Mouse (Mus musculus): ENCODE measurements around the gene Ccdc85a. TPM values are rescaled to one million over a fixed set of nuclear protein-coding genes. Genes with fewer than 3 reads are reported as not detected.

Gene Ccdc85a
- polyA plus RNA-seq (2017; shearing (Covaris generic)) = not detected

DNA sequence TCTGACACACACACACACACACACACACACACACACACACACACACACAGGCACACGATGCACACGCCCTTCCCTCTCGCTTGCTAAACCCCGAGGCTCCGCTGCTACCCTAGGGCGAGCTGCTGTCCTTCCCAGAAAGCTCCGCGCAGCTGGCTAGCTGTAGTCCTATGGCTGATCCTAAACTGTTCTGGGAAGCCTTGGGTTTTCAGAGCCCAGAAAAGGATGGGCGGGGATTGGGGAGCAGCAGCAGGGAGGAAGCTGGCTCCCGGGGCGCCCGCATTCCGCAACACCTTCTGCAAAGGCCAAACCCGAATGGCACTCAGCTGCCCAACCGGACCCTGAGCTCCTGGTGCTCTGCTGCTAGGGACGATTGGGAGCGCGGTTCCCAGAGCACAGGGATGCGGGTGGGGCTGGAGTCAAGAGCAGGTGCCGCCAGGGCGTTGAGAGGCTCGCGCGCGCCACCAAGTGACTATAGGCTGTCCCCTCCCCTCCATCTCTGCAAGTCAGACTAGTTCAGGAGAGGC is at the start of gene Ccdc85a:
Ccdc85a (minus strand) TSS at position 414 of the 524 bp plus-strand sequence.
- ATAC-seq = no peak

DNA sequence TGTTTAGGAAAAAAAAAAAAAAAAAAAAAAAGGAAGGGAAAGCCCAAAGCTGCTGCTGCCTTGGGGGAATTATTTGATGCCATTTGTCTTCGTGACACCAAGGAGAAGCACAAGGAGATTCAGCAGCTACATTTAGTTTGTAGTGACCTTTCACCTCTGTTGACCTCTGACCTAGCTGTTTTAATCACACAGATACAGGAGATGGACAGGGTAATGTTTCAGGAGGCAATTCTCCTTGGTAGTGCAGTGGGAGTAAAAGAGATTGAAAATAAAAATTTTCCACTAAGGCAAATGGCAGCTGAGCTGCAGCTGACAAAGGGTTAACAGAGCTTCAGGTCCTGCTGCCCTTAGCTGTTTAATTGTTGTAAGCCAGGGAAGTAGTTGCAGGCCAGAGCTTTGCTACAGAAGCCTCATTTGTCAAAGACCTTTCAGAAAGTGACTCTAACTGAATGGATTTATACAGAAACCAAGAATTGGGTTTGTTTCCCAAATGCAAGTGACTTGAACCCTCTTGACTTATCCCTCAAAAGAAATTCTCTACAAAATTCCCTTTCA is 49.5 kb upstream of the Ccdc85a start:
- no peak for ATAC-seq

DNA sequence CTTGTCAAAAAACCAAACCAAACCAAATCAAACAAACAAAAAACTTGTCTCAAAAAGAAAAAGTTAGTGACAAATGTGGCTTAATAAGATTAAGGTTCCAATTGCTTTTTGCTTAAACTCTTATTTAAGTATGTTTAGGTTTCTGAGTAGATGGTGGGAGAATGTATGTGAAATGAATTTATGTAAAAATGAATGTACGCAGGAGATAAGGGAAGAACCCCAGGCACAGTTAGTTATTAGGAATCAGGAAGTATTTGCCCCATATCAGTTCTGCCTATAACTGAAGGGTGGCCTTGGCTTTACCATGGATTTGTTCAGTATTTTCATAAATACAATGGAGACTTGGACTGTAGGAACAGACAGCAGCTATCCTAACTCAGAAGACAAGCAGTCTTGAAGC is 49.0 kb upstream of the Ccdc85a start:
- no peak for ATAC-seq

DNA sequence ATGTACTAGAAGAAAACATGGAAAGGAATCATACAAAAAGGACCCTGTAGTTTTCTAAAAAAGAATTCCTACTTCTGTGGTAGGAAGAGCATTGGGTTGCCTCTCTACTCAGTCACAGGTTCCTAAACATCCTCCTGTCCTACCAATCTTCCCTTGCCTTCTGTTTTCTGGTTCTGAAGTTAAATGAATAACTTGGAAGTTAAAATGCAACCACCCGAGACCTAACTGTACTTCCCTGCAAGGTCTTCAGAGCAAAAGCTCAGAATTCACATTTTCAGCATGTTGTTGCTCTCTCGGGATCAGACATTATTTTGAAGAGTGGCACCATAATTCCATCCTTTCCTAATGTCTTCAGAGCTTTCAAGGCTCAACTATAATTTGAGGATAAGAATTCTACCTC is 46.6 kb upstream of the Ccdc85a start:
- no peak for ATAC-seq

GRCm38 (mm10) chr11:28610781-28611491 is 26.8 kb upstream of the Ccdc85a start:
- ATAC-seq = no peak

- ATAC-seq = no peak
Measured at GRCm38 (mm10) chr11:28583138-28583910, 800 bp downstream of the Ccdc85a start.

DNA sequence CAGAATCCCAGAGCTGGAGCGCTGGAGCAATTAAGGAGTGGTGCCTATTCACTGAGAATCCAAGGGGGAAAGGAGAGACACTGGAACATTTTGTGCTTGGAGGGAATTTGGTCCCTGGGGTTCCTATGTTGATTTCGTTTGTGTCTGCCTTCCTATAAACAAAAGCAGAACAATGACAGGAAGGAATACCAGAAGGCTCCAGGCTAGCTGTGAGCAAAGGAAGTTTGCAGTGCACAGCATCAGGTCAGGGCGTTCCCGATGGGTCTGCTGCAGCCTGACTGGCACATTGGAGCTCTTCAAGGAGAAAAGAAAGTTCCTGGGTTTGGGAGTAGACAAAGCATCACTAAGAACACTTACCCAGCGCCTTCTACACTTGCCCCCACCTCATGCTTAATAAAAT is 1.9 kb downstream of the Ccdc85a start:
- ATAC-seq = no peak

GRCm38 (mm10) chr11:28572423-28572822 is 11.7 kb downstream of the Ccdc85a start:
- ATAC-seq = no peak

- no peak for ATAC-seq
Measured at GRCm38 (mm10) chr11:28556420-28556819, 27.7 kb downstream of the Ccdc85a start.

DNA sequence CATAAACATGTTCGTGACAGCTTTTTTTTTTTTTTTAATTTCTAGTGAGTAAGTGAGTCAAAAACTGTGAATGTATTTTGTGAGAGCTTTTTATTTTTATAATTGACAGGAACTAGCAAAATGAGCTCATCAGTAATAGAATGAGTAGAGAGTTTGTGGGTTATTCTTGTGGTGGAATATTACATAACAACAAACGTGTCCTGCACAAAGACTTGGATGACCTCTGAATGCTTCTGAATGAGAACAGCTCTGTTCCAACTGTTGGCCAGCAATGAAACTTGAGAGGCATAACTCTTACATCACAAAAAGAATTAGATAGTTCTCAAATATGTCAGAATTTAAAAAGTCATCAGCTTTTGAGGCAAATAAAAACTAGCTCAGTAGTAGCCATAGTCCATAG is 40.7 kb downstream of the Ccdc85a start:
- no peak for ATAC-seq

- ATAC-seq = no peak
Measured at GRCm38 (mm10) chr11:28541307-28541706, 42.8 kb downstream of the Ccdc85a start.

- no peak for ATAC-seq
Measured at GRCm38 (mm10) chr11:28533286-28533685, 50.8 kb downstream of the Ccdc85a start.

- no peak for ATAC-seq
Measured at GRCm38 (mm10) chr11:28501190-28501589, 82.9 kb downstream of the Ccdc85a start.

GRCm38 (mm10) chr11:28497034-28497433 is 87.1 kb downstream of the Ccdc85a start:
- ATAC-seq = no peak

GRCm38 (mm10) chr11:28493362-28493761 is 90.8 kb downstream of the Ccdc85a start:
- no peak for ATAC-seq

- no peak for ATAC-seq
Measured at GRCm38 (mm10) chr11:28491330-28491729, 92.8 kb downstream of the Ccdc85a start.

- no peak for ATAC-seq
Measured at GRCm38 (mm10) chr11:28484083-28484729, 99.9 kb downstream of the Ccdc85a start.

DNA sequence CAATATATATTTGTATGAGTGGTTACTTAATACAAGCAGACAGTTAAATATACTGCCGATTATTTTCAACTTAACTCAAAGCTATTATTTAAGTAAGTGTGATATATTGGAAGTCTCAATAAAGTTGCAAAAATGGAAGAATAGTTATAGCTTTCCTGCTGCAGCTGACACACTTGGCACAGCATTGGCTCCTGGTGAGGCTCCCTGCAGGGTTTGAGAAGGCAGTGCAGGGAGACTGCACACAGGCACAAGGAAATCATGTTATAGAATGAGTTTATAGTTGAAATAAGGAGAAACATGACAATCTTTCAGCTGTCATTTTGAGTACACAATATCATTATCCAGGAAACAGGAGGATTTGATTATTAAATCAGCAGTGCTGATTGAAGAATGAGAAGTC is 107.0 kb downstream of the Ccdc85a start:
- no peak for ATAC-seq

DNA sequence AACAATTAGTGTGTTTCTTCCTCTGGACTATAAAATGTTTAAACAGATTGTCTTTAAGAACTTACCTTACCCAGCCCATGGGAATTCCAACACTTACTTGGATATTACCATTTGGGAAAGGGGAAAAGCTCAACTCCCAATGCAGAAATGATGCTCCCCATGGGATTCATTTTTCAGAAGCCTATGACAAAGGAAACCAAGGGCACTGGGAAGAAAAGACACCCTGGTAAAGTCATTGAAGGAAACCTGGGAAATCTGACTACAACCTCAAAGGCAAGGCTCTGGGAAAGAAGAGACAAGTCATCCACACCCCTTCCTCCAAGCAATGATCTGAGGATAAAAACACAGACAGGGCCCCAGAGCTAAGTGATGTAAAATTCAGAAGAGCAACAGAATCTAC is 118.4 kb downstream of the Ccdc85a start:
- ATAC-seq = no peak

- no peak for ATAC-seq
Measured at GRCm38 (mm10) chr11:28464926-28465325, 119.2 kb downstream of the Ccdc85a start.

- ATAC-seq = no peak
Measured at GRCm38 (mm10) chr11:28459165-28459564, 125.0 kb downstream of the Ccdc85a start.

- ATAC-seq = no peak
Measured at GRCm38 (mm10) chr11:28439877-28440276, 144.2 kb downstream of the Ccdc85a start.
